Mouse (Mus musculus): ENCODE results near the gene A430078G23Rik.

The A430078G23Rik gene

GRCm38 (mm10) chr8:3348142-3348823 is 4.9 kb upstream of the A430078G23Rik start:
- no peak for DNase-seq (ENCODE audit: low spot score)

GRCm38 (mm10) chr8:3350747-3351146 is 2.5 kb upstream of the A430078G23Rik start:
- DNase-seq (ENCODE audit: low spot score) = no peak

- no peak for DNase-seq (ENCODE audit: low spot score)
These were observed 500 bp upstream of the A430078G23Rik start for GRCm38 (mm10) chr8:3352715-3353114.

DNA sequence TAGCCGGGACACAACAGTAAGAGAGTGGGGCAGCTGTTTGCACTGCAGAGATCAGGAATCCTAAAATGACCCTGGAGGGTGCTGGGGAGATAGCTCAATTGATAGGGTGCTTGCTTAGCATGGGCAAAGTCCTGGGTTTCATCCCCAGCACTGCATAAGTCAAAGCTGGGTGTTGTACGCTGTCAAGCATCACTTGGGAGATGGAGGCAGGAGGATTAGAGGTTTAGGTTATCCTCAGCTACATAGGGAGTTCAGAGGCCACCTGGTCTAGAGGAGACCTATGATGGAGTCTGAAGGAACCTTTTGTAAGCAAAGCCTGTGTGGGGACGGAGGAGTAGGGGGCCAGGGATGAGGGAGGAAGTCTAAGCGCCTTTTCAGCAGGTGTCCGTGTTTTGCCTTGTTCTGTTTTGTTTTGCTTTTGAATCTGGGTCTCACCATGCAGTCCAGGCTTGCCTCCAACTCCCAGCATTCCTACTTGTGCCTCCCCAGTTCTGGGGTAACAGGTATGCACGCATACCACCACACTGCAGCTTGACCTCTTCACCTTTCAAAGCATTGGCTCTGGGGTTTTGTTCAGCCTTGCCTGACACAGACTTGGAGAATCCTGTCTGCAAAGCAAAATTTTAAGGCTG is 712 bp downstream of the A430078G23Rik start:
- no peak for DNase-seq (ENCODE audit: low spot score)

DNA sequence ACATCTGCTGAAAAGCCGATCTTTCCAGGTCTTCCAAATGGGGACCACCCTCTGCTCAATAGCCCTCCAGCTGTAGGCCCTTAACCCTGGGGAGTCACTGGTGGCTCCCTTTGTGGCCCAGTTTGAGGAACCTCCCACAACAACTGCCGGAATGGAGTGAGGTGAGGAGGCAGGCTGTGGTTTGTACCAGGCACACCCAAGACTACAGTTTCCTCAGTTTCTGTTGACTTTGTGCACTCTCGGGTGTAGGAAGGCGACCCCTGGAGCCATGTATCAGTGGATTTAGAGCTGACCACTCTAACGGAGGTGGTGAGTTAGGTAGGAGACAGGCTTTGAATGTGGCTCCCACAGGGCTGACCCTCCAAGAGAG is 1.2 kb downstream of the A430078G23Rik start:
- no peak for DNase-seq (ENCODE audit: low spot score)

GRCm38 (mm10) chr8:3355586-3355985 is 2.4 kb downstream of the A430078G23Rik start:
- DNase-seq (ENCODE audit: low spot score) = no peak

DNA sequence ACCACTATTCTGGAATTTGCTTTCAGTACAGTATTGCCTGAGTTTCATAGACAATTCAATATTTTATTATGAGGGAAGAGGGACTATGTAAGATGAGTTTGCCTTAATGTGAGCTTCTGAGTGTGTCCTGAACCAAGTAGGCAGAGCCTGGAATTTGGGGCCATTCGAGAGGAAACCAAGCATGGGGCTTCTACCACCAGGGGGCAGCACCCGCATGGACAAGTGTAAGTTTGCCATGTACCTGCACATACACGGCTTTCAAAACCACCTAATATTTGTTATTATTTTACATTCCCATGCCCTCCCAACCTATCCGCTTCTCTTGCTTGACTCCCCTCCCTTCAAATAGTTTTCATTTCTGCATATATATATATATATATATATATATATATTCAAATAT is 4.8 kb downstream of the A430078G23Rik start:
- DNase-seq (ENCODE audit: low spot score) = peak; percentile 94

DNA sequence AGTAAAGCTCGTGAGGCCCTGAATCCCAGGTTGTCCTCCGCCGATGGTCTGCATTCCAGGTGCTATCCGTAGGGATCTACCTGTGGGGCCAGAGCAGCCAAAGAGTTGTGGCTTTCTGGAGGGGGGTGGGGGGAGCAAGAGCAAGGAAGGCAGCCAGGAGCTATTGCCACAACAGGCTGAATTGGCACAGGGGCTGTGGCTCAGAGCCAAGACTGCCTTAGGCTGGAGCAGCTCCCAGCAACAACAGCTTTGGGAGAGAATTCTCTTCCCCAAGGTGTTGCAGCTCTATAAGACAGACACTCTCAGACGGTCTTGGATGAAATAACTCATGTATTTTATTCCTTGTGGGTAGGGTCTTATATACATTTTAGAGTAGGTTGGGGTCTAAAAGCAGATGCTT is 13.9 kb downstream of the A430078G23Rik start:
- no peak for DNase-seq (ENCODE audit: low spot score)

- DNase-seq (ENCODE audit: low spot score) = no peak
These were observed 14.9 kb downstream of the A430078G23Rik start for GRCm38 (mm10) chr8:3368091-3368490.

DNA sequence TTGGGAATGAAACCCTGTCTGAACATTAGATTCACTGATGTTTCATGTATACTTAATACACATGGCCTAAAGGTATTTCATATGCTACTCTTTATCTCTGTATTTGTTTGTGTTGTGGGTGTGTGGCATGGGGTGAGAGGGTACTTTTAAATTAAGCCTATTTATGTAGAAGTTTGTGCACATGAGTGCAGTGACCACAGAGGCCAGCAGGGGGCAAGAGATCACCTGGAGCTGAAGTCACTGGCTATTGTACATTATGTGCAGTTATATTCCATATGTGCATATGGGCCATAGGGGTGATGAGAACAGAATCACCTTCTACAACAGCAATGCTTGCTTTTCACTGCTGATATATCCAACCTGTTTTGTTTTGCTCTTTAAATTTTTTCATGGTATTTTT is 22.5 kb downstream of the A430078G23Rik start:
- no peak for DNase-seq (ENCODE audit: low spot score)

DNA sequence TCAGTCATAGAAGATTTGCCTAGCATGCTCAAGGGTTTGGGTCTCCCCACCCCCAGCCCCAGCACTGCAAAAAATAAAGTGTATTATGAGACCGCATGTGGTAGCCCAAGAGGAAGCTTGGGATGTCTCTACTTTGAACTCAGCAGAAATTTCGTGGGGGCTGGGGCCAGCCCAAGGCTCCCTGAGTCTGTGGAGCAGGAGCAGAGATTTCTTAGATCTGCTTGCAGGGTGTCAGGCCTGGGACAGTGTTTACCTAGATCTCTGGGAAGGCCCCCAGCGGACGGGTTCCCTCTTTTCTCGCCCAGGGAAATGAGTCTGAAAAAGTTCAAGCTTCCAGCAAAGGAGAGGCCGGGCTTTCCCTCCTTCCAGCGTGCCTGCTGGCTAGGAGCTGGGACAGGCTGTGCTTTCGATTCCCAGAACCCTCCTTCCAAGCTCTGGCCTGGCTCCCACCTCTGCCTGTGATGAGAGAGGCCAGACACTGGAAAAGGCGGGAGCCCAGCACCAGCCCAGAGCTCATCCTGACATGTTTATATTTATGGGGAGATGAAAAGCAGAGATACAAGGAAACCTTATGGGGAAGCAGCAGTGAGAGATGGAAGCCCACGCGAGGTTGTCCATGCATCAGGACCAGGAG is 23.5 kb downstream of the A430078G23Rik start:
- peak; percentile 52 for DNase-seq (ENCODE audit: low spot score)

DNA sequence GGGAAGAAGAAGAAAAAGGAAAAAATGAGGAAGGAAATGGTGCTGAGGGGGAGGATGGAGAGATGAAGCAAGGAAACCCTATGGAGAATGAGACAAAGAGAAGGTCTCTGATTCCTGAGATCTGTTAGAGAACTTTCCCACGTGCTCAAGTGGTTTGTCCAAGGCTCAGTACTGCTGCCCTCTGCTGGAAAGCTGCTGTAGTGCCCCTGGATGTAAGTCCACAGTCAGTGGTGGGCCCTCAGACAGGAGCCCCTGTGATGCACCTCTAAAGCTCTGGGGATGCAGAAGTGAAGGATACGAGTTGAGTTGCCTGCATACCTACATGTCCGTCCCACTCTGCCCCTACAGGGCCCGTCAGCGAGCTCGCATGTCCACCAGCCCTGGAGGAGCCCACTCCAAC is 34.1 kb downstream of the A430078G23Rik start:
- peak; percentile 70 for DNase-seq (ENCODE audit: low spot score)

GRCm38 (mm10) chr8:3388591-3389338 is 35.5 kb downstream of the A430078G23Rik start:
- no peak for DNase-seq (ENCODE audit: low spot score)

GRCm38 (mm10) chr8:3389506-3389905 is 36.3 kb downstream of the A430078G23Rik start:
- no peak for DNase-seq (ENCODE audit: low spot score)

- no peak for DNase-seq (ENCODE audit: low spot score)
These were observed 39.1 kb downstream of the A430078G23Rik start for GRCm38 (mm10) chr8:3392293-3392692.

GRCm38 (mm10) chr8:3392771-3393710 is 39.8 kb downstream of the A430078G23Rik start, which contains the start of gene Arhgef18:
Gene Arhgef18 (plus strand): TSS chr8:3393006.
- DNase-seq (ENCODE audit: low spot score) = peak; percentile 85

DNA sequence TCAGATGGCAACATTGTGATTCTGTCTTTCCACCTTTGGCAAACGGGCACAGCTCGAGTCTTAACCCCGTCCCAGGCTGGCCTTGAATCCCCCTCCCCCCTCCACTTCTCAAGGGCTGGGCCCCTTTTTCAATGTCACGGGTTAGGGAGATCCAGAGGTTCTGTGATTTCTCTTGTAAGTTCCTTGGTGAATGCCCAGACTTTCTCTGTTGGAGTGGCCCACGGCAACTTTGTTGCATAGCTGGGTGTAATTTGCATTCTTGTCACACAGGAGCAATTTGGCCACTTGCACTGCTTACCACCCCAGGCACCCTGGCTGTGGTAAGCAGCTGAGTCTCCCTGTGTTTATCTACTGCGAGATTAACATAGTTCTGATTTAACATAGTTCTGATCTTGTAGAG is 41.4 kb downstream of the A430078G23Rik start:
- no peak for DNase-seq (ENCODE audit: low spot score)

DNA sequence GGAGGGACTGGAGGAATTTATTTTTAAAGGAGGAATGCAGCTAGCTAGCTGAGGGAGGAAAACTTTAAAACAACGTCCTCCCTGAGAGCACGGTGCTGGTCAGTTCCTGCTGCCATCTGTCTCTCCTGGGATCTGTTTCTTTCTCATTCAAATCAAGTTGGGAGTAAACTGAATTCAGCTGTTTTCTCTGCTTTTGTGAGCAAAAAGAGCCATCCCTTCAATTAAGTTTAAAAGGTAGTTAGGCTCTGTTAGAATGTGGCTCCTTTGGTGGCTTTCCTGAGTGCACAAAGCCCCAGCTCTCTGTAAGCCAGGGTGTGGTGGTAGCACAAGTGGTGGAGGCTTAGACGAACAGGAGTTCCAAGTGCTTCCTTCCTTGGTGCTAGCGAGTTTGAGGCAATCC is 42.0 kb downstream of the A430078G23Rik start:
- no peak for DNase-seq (ENCODE audit: low spot score)

- no peak for DNase-seq (ENCODE audit: low spot score)
These were observed 44.4 kb downstream of the A430078G23Rik start for GRCm38 (mm10) chr8:3397597-3397996.

GRCm38 (mm10) chr8:3400509-3400908 is 47.3 kb downstream of the A430078G23Rik start:
- no peak for DNase-seq (ENCODE audit: low spot score)

DNA sequence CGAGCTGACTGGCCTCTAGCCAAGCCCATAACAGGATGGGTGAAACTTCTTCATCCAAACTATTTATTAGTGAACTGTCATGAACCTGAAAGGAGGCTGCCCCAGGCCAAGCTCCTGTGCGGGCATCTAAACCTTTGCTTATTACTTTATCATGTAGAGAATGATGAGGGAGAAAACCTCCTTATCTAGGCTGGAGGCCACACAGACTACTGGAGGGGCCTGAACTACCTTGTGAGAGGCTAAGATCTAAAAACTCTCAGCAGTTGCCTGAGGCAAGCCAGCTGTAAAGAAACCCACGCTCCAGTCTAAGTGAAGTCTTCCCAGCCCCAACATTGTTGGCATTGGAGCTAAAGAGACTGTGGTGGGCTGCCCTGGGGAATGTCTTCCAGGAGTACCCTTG is 54.2 kb downstream of the A430078G23Rik start:
- no peak for DNase-seq (ENCODE audit: low spot score)

All from urinary bladder, postnatal 25 days (tissue).